Mouse (Mus musculus) lung, postnatal 0 days (tissue): ENCODE measurements around the gene Ap1b1.

Source experiments
- CTCF ChIP-seq: IDR thresholded peaks from 2 replicates; pipeline ENCODE4 v1.5.1; 2016; ENCODE audit warnings: antibody characterized with exemption, mild to moderate bottlenecking
- EP300 ChIP-seq: IDR thresholded peaks from 2 replicates; pipeline ENCODE4 v1.6.1; 2016; ENCODE audit warnings: antibody characterized with exemption, mild to moderate bottlenecking, control low read depth

DNA sequence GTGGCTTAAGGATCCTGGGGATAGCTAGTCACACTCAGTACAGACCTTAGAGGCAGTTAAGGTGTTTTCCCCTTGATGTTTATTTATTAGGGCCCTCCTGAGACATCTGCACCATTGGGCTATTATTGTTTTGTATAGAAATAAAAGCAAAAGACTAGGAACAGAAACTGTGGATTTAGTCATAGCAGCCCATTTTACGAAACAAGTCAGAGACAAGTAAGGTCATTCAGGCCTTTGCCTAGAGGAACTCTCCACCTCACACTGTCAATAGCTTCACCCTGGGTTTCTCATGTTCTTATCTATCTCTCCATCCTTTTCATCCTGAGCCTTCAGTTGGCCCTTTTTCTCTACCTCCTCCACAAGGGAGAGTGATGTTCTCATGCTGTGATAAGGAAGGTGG lies 38.5 kb downstream of the Ap1b1 start:
- TF ChIP-seq CTCF (no peak), EP300 (no peak)
